Comparison of ENCODE assay signal across 7 mouse cellular contexts in genomic region chr10:75517073-75517757, GRCm38 (mm10). TPM values are rescaled to one million over a fixed set of nuclear protein-coding genes. Genes with fewer than 3 reads are reported as not detected.
DNase-seq lines count a peak whose midpoint lies in the region; ATAC-seq and TF ChIP-seq lines count a peak whose summit lies in the region.

Gene Snrpd3 (plus strand): TSS chr10:75517551.

- H3K9ac ChIP-seq in embryonic facial prominence, embryonic 12.5 days = peak within 1 kb of the TSS; percentile 93
- H3K9ac ChIP-seq in limb, embryonic 12.5 days (replicated peaks) = peak within 1 kb of the TSS; percentile 89
- H3K9ac ChIP-seq in midbrain, embryonic 15.5 days = peak within 1 kb of the TSS; percentile 96

- peak within 1 kb of the TSS; percentile 90 for H3K4me2 ChIP-seq in embryonic facial prominence, embryonic 12.5 days (replicated peaks)
- peak within 1 kb of the TSS; percentile 93 for H3K4me2 ChIP-seq in limb, embryonic 12.5 days
- peak within 1 kb of the TSS; percentile 80 for H3K4me2 ChIP-seq in midbrain, embryonic 15.5 days

- H3K27me3 ChIP-seq in embryonic facial prominence, embryonic 12.5 days = no peaks in the 10 kb centered on the region
- H3K27me3 ChIP-seq in kidney, adult 2 months (replicated peaks; ENCODE audit: control insufficient read depth, insufficient read depth, low read length) = no peaks in the 10 kb centered on the region
- H3K27me3 ChIP-seq in limb, embryonic 12.5 days = no peaks in the 10 kb centered on the region
- no peaks in the 10 kb centered on the region for H3K27me3 ChIP-seq in midbrain, embryonic 15.5 days (replicated peaks)
- no peaks in the 10 kb centered on the region for H3K27me3 ChIP-seq in spleen, adult 2 months (ENCODE audit: control insufficient read depth, insufficient read depth, low read length)

- H3K4me3 ChIP-seq in embryonic facial prominence, embryonic 12.5 days = peak within 1 kb of the TSS; percentile 89
- H3K4me3 ChIP-seq in kidney, adult 2 months (ENCODE audit: insufficient read depth, low read depth, low read length) = peak within 1 kb of the TSS; percentile 73
- H3K4me3 ChIP-seq in limb, embryonic 12.5 days (replicated peaks) = peak within 1 kb of the TSS; percentile 80
- H3K4me3 ChIP-seq in midbrain, embryonic 15.5 days = peak within 1 kb of the TSS; percentile 85
- H3K4me3 ChIP-seq in spleen, adult 2 months (ENCODE audit: extremely low read depth, insufficient read depth, insufficient read length) = peak within 1 kb of the TSS; percentile 88

- no peaks in the 10 kb centered on the region for H3K9me3 ChIP-seq in embryonic facial prominence, embryonic 12.5 days
- no peaks in the 10 kb centered on the region for H3K9me3 ChIP-seq in limb, embryonic 12.5 days
- H3K9me3 ChIP-seq in midbrain, embryonic 15.5 days = no peaks in the 10 kb centered on the region

- DNase-seq in adrenal gland, postnatal 25 days = peak; percentile 93
- DNase-seq in heart, adult 18-20 months = peak; percentile 92 to 98
- peak; percentile 97 for DNase-seq in kidney, adult 2 months
- peak; percentile 93 to 96 for DNase-seq in spleen, adult 2 months (ENCODE audit: low read depth in 1 of 2, low spot score in 2 of 2)

- peaks cover 26% of the 10 kb centered on the region for H3K4me1 ChIP-seq in embryonic facial prominence, embryonic 12.5 days
- H3K4me1 ChIP-seq in kidney, adult 2 months (ENCODE audit: control insufficient read depth, insufficient read depth, low read length) = peaks cover 23% of the 10 kb centered on the region
- peaks cover 30% of the 10 kb centered on the region for H3K4me1 ChIP-seq in limb, embryonic 12.5 days (replicated peaks)
- peaks cover 27% of the 10 kb centered on the region for H3K4me1 ChIP-seq in midbrain, embryonic 15.5 days
- peaks cover 18% of the 10 kb centered on the region; the same call in 1 of the 2 replicates for H3K4me1 ChIP-seq in spleen, adult 2 months (ENCODE audit: control insufficient read depth, insufficient read depth, insufficient read length)

- peak; percentile 50 for TF ChIP-seq POLR2A in kidney, adult 2 months (IDR thresholded peaks at IDR 0.05; ENCODE audit: low read depth, low read length)
- peak; percentile 76 for TF ChIP-seq POLR2A in spleen, adult 2 months (IDR thresholded peaks at IDR 0.05; ENCODE audit: low read depth, low read length)

- under 1% methylated on average over 37 of the region's 52 CpGs for WGBS in embryonic facial prominence, embryonic 12.5 days
- WGBS in kidney, adult 2 months = under 1% methylated on average over 52 of the region's 52 CpGs
- under 1% methylated on average over 35 of the region's 52 CpGs for WGBS in limb, embryonic 12.5 days
- WGBS in midbrain, embryonic 15.5 days = under 1% methylated on average over 41 of the region's 52 CpGs
- 1% methylated on average over 43 of the region's 52 CpGs for WGBS in spleen, adult 2 months

- peak within 1 kb of the TSS; percentile 98 for H3K27ac ChIP-seq in embryonic facial prominence, embryonic 12.5 days
- peak within 1 kb of the TSS; percentile 99 for H3K27ac ChIP-seq in kidney, adult 2 months (ENCODE audit: insufficient read depth, low read depth, low read length)
- peak within 1 kb of the TSS; percentile 98 for H3K27ac ChIP-seq in limb, embryonic 12.5 days
- peak within 1 kb of the TSS; percentile 96 for H3K27ac ChIP-seq in midbrain, embryonic 15.5 days
- peak within 1 kb of the TSS; percentile 97 for H3K27ac ChIP-seq in spleen, adult 2 months (ENCODE audit: insufficient read depth, low read length)

- no peak for TF ChIP-seq CTCF in kidney, adult 2 months (conservative IDR thresholded peaks at IDR 0.05; ENCODE audit: insufficient read depth, insufficient read length, low read depth, low read length)
- no peak for TF ChIP-seq CTCF in spleen, adult 2 months (IDR thresholded peaks at IDR 0.05; ENCODE audit: extremely low read depth, insufficient read depth, insufficient read length, insufficient replicate concordance)

- peak; percentile 98 for ATAC-seq in embryonic facial prominence, embryonic 12.5 days (ENCODE audit: insufficient number of reproducible peaks, insufficient read depth, low FRiP score, low TSS enrichment)
- peak; percentile 97 for ATAC-seq in limb, embryonic 12.5 days (ENCODE audit: insufficient number of reproducible peaks, insufficient read depth, low FRiP score, low TSS enrichment, low read depth)
- peak; percentile 94 for ATAC-seq in midbrain, embryonic 15.5 days (replicated peaks)

- peaks cover 30% of the 10 kb centered on the region for H3K36me3 ChIP-seq in embryonic facial prominence, embryonic 12.5 days
- no peaks in the 10 kb centered on the region; the same call in 1 of the 2 replicates for H3K36me3 ChIP-seq in kidney, adult 2 months (ENCODE audit: control insufficient read depth, insufficient read depth, low read length)
- H3K36me3 ChIP-seq in limb, embryonic 12.5 days = peaks cover 39% of the 10 kb centered on the region
- peaks cover 8% of the 10 kb centered on the region; the same call in 1 of the 2 replicates for H3K36me3 ChIP-seq in midbrain, embryonic 15.5 days (replicated peaks)
- peaks cover 8% of the 10 kb centered on the region for H3K36me3 ChIP-seq in spleen, adult 2 months (ENCODE audit: control insufficient read depth, insufficient read depth, low read length)

RNA-seq across cellular contexts. Expression of gene Snrpd3, which starts in this region (rescaled TPM):
- total RNA-seq in adrenal gland, postnatal 25 days (2021) = 82.5 and 104 TPM in 2 replicates
- 167 and 186 TPM in 2 replicates for polyA plus RNA-seq in embryonic facial prominence, embryonic 12.5 days (2016; fragmentation: Nextera tagmentation; extraction: Ambion mirVana)
- 10 to 100 TPM; 66.2 to 80.3 TPM for total RNA-seq in heart, adult 18-20 months (2021)
- polyA plus RNA-seq in kidney, adult 2 months (2012; rRNA removed) = 27.0 and 41.2 TPM in 2 replicates
- polyA plus RNA-seq in limb, embryonic 12.5 days (2016; fragmentation: Nextera tagmentation; extraction: Ambion mirVana) = 179 and 203 TPM in 2 replicates
- 122 and 127 TPM in 2 replicates for polyA plus RNA-seq in midbrain, embryonic 15.5 days (2015; fragmentation: Nextera tagmentation; extraction: Ambion mirVana)
- polyA plus RNA-seq in spleen, adult 2 months (2012; rRNA removed) = 12.8 and 13.2 TPM in 2 replicates

Comparison
In these comparisons a context has a peak if more than half of its experiments do, and no peak if none do; other contexts are left out.
1. Peak in every context shown above with its lines: DNase-seq, ATAC-seq, H3K4me3 ChIP-seq and H3K27ac ChIP-seq.